Mouse (Mus musculus) inflammation-experienced regulatory T-cells, adult 6 months (primary cell): ENCODE measurements at regions not wholly inside any gene's neighbourhood (a gene's known extent, or its start where the extent isn't known, plus 50 kb on each side); places are given as distances from the start of the nearest gene placed in this dataset.

Source experiments
- ATAC-seq: one replicate; pipeline ENCODE4 v1.8.0; 2017

- ATAC-seq: no peak
Measured at GRCm38 (mm10) chr8:103270815-103271553, 485.5 kb upstream of the Cdh11 start.

- ATAC-seq: no peak
Measured at GRCm38 (mm10) chr8:103272305-103273079, 487.1 kb upstream of the Cdh11 start.

DNA sequence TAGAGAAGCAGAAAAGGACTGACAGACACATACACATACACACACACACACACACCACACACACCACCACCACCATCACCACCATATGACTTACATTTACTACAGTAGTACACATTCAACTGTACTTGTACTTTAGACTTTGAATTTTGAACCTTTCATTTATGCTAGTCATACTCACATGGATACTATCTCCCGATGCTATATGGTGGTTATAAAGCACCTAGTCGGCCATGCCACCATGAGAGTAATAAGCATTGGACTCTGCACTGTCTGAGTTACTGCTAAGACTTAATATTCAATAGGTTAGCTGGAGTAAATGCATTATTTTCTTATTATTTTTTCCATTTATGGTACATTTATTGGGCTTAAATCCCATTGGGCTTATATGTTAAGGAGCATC is 488.0 kb upstream of the Cdh11 start:
- ATAC-seq: no peak

DNA sequence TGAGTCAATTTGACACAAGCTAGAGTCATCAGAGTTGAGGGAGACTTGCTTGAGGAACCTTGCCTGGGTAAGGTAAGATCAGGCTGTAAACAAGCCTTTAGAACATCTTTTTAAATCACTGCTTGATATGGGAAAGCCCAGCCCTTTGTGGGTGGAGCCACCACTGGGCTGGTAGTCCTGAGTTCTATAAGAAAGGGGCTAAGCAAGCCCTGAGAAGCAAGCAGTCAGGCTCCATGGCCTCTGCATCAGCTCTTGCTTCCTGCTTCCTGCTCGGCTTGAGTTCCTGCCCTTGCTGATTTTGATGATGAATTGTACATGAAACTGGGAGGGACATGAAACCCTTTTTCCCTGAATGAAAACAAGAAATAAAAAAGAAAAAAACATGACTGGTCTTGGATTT is 496.4 kb upstream of the Cdh11 start:
- no peak for ATAC-seq

GRCm38 (mm10) chr8:103288561-103288974 is 503.1 kb upstream of the Cdh11 start:
- no peak for ATAC-seq

DNA sequence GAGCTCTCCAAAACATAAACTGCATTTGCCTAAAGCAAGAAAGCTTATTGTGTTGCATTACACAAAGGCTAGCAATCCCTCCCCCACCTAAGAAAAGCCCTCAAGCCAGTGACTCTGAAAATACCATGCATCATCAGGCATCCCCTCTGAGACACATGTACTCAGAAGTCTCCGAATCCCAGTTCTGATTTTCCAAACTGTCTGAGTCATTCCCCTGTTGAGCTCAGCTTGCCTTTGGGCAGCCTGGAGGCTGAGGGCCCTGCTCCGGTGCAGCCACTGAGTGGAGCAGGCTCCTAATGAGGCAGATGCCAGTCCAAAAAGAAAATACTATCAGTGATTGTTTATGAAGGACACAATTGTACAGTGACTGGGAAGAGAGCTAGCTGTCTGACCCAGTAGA is 507.5 kb upstream of the Cdh11 start:
- no peak for ATAC-seq

DNA sequence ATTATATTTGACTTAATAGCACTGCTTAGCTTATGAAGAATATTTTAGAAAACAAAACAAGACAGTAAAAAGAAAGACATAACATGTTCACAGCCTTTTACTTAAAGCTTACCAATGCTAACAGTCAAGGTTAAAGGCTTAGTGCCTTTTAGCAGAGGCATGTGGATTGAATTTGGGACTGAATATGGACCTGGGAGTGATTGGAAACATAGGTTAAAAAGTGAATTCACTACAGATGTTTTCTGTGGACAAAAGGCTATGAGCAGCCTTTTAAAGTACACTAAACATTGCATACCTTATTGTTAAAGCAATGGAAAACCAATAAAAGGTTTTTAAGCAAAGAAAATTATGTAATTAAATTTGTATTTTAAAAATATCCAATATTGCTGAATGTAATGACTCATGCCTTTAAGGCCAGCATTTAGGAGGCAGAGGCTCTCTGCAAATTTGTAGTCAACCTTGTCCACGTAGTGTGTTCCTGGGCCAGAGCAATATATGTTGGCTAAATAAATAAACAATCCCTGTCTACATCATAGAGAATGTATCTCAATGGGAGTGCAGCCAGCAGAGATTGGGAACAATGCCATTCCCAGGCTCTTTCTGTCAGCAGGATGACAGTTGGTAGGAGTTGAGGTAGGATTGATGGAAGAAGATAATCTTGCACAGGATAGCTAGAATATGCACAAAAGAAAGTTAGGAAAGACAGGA is 521.2 kb upstream of the Cdh11 start:
- no peak for ATAC-seq

DNA sequence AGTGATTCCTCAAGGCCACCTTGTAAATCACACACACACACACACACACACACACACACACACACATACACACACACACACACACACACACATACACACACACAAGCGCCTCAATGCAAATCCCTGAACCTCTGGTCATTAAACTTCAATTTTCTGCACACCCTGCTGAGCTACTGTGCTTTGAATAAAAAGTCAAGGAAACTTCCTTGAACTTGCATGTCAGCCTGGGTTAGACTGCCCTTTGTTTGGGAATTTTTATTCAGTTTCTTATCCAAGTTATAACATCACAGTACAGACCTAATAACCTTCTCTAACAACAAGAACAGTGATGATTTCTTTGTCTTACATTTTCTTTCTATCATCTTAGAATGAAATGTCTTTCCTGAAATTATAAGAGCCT is 528.1 kb upstream of the Cdh11 start:
- ATAC-seq: no peak

- ATAC-seq: no peak
Measured at GRCm38 (mm10) chr8:103314279-103315022, 529.0 kb upstream of the Cdh11 start.

GRCm38 (mm10) chr8:103315742-103316141 is 530.3 kb upstream of the Cdh11 start:
- no peak for ATAC-seq

GRCm38 (mm10) chr8:103316691-103317091 is 531.2 kb upstream of the Cdh11 start:
- no peak for ATAC-seq

GRCm38 (mm10) chr8:103317149-103317725 is 531.8 kb upstream of the Cdh11 start:
- no peak for ATAC-seq

DNA sequence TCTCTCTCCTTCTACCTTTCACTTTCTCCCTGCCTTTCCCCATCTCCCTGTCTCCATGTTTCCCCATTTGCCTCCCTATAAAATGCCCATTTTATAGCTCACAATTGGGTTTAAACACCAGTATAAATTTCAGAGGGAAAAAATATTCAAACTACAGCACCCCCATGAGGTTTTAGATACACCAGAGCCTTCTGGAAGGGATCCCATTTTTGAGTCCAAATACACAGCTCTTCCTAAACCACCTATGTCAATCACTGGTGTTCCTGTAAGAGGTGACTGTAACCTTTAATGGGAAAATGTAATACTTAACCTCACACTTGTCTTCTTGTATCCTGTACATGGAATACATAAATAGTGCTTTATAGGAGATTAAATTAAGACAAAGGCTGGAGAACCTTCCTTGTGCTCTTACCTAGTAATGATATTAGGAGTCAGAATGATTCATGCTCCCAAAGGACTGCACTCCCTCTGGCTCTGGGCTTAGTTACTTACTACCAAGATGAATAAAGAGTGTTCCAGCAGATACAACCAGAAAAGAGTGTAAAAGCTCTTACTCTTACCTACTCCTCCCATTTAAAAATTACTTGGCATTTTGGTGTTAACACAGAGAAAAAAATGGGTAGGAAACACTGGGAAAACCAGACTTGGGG is 538.7 kb upstream of the Cdh11 start:
- ATAC-seq: no peak

DNA sequence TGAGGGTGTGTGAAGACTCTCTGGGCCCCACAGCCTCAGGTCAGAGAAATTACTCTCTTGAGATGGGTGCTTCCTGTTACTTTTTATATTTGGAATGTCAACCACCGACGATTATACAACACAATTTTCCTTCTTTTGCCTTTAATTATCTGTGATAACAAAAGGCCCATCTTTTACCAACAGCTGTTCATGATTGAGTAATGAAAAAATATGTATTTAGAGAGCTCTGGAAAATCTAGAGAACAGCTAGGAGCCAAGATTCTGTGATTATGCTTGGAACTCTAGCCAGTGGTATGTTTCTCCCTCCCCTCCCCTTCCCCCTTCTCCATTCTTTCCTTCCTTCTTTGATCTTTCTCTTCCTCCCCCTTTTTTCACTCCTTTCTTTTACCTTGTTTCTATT is 546.0 kb upstream of the Cdh11 start:
- no peak for ATAC-seq

GRCm38 (mm10) chr8:103337314-103337713 is 551.9 kb upstream of the Cdh11 start:
- no peak for ATAC-seq

DNA sequence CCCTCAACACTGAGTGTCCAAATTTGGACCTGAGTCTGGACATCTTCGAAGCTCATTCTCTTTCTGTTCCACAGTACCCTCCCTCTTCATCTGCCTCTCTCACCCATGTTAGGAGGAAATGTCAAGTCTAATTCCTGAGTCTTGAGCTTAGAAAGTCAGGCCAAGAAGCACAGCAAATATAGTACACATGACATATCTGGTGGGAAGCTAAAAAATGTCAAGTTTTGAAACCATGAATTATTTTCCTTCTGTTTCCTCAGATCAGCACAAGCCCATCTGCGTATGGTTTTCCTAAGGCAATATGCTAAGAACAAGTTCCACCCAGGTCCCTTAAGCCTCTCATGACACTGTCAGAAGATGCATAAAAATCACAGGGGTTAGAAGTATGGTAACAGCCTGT is 553.6 kb upstream of the Cdh11 start:
- ATAC-seq: no peak

- no peak for ATAC-seq
Measured at GRCm38 (mm10) chr8:103339951-103340350, 554.5 kb upstream of the Cdh11 start.

DNA sequence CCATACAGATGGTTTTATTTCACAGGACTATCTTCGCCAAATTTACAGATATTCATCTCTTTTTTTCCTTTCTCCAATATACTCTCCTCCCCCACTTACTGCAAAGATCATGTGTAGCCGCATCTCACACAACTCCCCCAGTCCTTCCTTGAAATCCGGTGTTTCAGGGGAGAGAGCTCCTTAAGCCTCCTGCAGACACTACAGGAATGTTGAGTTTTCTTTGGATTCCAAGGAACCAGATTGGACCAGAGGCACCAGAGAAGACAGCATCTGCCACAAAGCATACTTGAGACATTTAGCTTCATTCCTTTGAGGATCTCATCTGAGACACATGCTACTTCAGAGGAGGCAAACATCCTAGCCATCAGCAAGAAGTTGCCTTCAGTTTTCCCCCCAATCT is 558.4 kb upstream of the Cdh11 start:
- no peak for ATAC-seq

- ATAC-seq: no peak
Measured at GRCm38 (mm10) chr8:103344871-103345270, 559.4 kb upstream of the Cdh11 start.

DNA sequence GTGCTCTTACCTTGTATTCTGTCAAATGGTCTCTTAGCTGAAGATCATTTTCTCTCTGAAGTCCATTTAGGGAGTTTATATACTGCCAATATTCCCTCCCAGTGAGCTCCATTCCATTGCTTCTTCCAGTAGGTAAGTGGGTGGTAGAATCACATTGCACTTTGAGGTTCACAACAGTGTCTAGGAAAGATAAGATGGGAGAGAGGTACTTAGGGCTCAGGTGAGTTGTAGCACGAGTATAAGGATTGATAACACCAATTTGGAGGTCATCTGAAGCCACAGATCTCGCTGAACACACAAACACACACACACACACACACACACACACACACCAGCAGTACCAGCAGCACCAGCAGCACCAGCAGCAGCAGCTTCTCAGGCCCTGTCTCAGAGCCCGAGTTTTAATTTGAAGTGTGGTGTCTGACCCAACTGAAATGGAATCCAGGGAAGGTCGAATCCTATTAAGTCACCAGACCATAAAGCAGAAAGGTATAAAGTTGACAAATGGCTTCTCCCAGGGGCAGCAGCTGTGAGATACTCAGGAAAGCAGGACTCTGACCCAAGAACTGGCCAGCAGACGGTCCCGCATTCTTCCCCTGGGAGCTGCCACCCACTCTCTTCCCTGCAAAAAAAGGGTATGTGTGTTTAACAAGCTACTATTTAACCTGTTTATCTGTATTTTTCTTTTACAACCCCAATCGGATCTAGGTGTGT is 561.9 kb upstream of the Cdh11 start:
- no peak for ATAC-seq

- ATAC-seq: no peak
Measured at GRCm38 (mm10) chr8:103361713-103362112, 576.3 kb upstream of the Cdh11 start.
